Mouse (Mus musculus): ENCODE results near the gene Pex14. TPM values are rescaled to one million over a fixed set of nuclear protein-coding genes. Genes with fewer than 3 reads are reported as not detected.
A peak's percentile ranks its signal among the peaks of the same experiment; 100 is the strongest.

Pex14 gene
- polyA plus RNA-seq, 1 experiment from 2014 or later = 42.4 TPM

GRCm38 (mm10) chr4:149062406-149063318, 37.0 kb downstream of the Pex14 start:
- peak; percentile 28; the same call in 1 of the 2 replicates for ATAC-seq (ENCODE audit: low FRiP score, low TSS enrichment)
- Histone ChIP-seq H3K4me3 (ENCODE audit: low read length) (no peak overlapping the region), H3K4me2 (replicated peaks; ENCODE audit: low read depth, low read length) (peak overlapping the region; percentile 12; the same call in 1 of the 2 replicates), H3K27ac (ENCODE audit: low read depth, low read length) (peak overlapping the region; percentile 30; the same call in 1 of the 2 replicates), H3K36me3 (ENCODE audit: control insufficient read depth, insufficient read depth, low read length) (peaks cover under 1% of the 10 kb centered on the region; the same call in 1 of the 2 replicates), H3K4me1 (ENCODE audit: control insufficient read depth, insufficient read depth, low read length) (peaks cover 41% of the 10 kb centered on the region), H3K9me3 (ENCODE audit: control insufficient read depth, low read length) (no peaks in the 10 kb centered on the region), H3K9ac (ENCODE audit: low read depth, low read length) (no peak overlapping the region), H3K27me3 (ENCODE audit: control insufficient read depth, insufficient read depth, low read length) (0 out of 2 replicates have a peak, but pooled peaks cover 2% of the 10 kb centered on the region)
- 26% methylated on average over 21 of the region's 21 CpGs for WGBS

GRCm38 (mm10) chr4:149061432-149061718, 38.3 kb downstream of the Pex14 start:
- H3K27ac ChIP-seq (ENCODE audit: low read depth, low read length) = no peak overlapping the region
- H3K27me3 ChIP-seq (ENCODE audit: control insufficient read depth, insufficient read depth, low read length) = 0 out of 2 replicates have a peak, but pooled peaks cover 2% of the 10 kb centered on the region
- no peak overlapping the region; the same call in 1 of the 2 replicates for H3K9ac ChIP-seq (ENCODE audit: low read depth, low read length)
- 73% methylated on average over 13 of the region's 13 CpGs for WGBS
- no peak overlapping the region for H3K4me3 ChIP-seq (ENCODE audit: low read length)
- H3K9me3 ChIP-seq (ENCODE audit: control insufficient read depth, low read length) = no peaks in the 10 kb centered on the region
- no peak overlapping the region for H3K4me2 ChIP-seq (replicated peaks; ENCODE audit: low read depth, low read length)
- H3K4me1 ChIP-seq (ENCODE audit: control insufficient read depth, insufficient read depth, low read length) = peaks cover 49% of the 10 kb centered on the region
- H3K36me3 ChIP-seq (ENCODE audit: control insufficient read depth, insufficient read depth, low read length) = no peaks in the 10 kb centered on the region
- ATAC-seq (ENCODE audit: low FRiP score, low TSS enrichment) = no peak

GRCm38 (mm10) chr4:149060621-149061431, 38.9 kb downstream of the Pex14 start:
- Histone ChIP-seq H3K27ac (ENCODE audit: low read depth, low read length) (no peak overlapping the region), H3K9ac (ENCODE audit: low read depth, low read length) (peak overlapping the region; percentile 28; the same call in 1 of the 2 replicates)
- no peak for ATAC-seq (ENCODE audit: low FRiP score, low TSS enrichment)

GRCm38 (mm10) chr4:149059713-149060112, 40.0 kb downstream of the Pex14 start:
- Histone ChIP-seq H3K36me3 (ENCODE audit: control insufficient read depth, insufficient read depth, low read length) (no peaks in the 10 kb centered on the region), H3K4me2 (replicated peaks; ENCODE audit: low read depth, low read length) (no peak overlapping the region), H3K4me3 (ENCODE audit: low read length) (no peak overlapping the region), H3K27ac (ENCODE audit: low read depth, low read length) (no peak overlapping the region), H3K27me3 (ENCODE audit: control insufficient read depth, insufficient read depth, low read length) (0 out of 2 replicates have a peak, but pooled peaks cover under 1% of the 10 kb centered on the region), H3K9me3 (ENCODE audit: control insufficient read depth, low read length) (no peaks in the 10 kb centered on the region), H3K4me1 (ENCODE audit: control insufficient read depth, insufficient read depth, low read length) (peaks cover 56% of the 10 kb centered on the region), H3K9ac (ENCODE audit: low read depth, low read length) (no peak overlapping the region)
- 90% methylated on average over 9 of the region's 9 CpGs for WGBS
- ATAC-seq (ENCODE audit: low FRiP score, low TSS enrichment) = no peak

More at GRCm38 (mm10) chr4:149060621-149061431, 38.9 kb downstream of the Pex14 start:
- no peaks in the 10 kb centered on the region for H3K9me3 ChIP-seq (ENCODE audit: control insufficient read depth, low read length)
- no peak overlapping the region for H3K4me3 ChIP-seq (ENCODE audit: low read length)
- 54% methylated on average over 14 of the region's 14 CpGs for WGBS
- 0 out of 2 replicates have a peak, but pooled peaks cover 2% of the 10 kb centered on the region for H3K27me3 ChIP-seq (ENCODE audit: control insufficient read depth, insufficient read depth, low read length)
- H3K4me1 ChIP-seq (ENCODE audit: control insufficient read depth, insufficient read depth, low read length) = peaks cover 50% of the 10 kb centered on the region
- H3K36me3 ChIP-seq (ENCODE audit: control insufficient read depth, insufficient read depth, low read length) = no peaks in the 10 kb centered on the region
- H3K4me2 ChIP-seq (replicated peaks; ENCODE audit: low read depth, low read length) = no peak overlapping the region

- no peak overlapping the region for H3K4me2 ChIP-seq (replicated peaks; ENCODE audit: low read depth, low read length)
- no peak overlapping the region for H3K4me3 ChIP-seq (ENCODE audit: low read length)
- peaks cover 57% of the 10 kb centered on the region for H3K4me1 ChIP-seq (ENCODE audit: control insufficient read depth, insufficient read depth, low read length)
- ATAC-seq (ENCODE audit: low FRiP score, low TSS enrichment) = no peak
- no peak overlapping the region for H3K9ac ChIP-seq (ENCODE audit: low read depth, low read length)
- no peaks in the 10 kb centered on the region for H3K27me3 ChIP-seq (ENCODE audit: control insufficient read depth, insufficient read depth, low read length)
- no peaks in the 10 kb centered on the region for H3K9me3 ChIP-seq (ENCODE audit: control insufficient read depth, low read length)
- 44% methylated on average over 7 of the region's 7 CpGs for WGBS
- H3K36me3 ChIP-seq (ENCODE audit: control insufficient read depth, insufficient read depth, low read length) = no peaks in the 10 kb centered on the region
- H3K27ac ChIP-seq (ENCODE audit: low read depth, low read length) = no peak overlapping the region
Observed at GRCm38 (mm10) chr4:149058298-149058697, 41.4 kb downstream of the Pex14 start.

GRCm38 (mm10) chr4:149057470-149057869, 42.2 kb downstream of the Pex14 start:
- Histone ChIP-seq H3K27me3 (ENCODE audit: control insufficient read depth, insufficient read depth, low read length) (no peaks in the 10 kb centered on the region), H3K9ac (ENCODE audit: low read depth, low read length) (no peak overlapping the region), H3K4me1 (ENCODE audit: control insufficient read depth, insufficient read depth, low read length) (peaks cover 48% of the 10 kb centered on the region), H3K4me3 (ENCODE audit: low read length) (no peak overlapping the region), H3K4me2 (replicated peaks; ENCODE audit: low read depth, low read length) (no peak overlapping the region; the same call in 1 of the 2 replicates), H3K9me3 (ENCODE audit: control insufficient read depth, low read length) (no peaks in the 10 kb centered on the region), H3K27ac (ENCODE audit: low read depth, low read length) (no peak overlapping the region), H3K36me3 (ENCODE audit: control insufficient read depth, insufficient read depth, low read length) (no peaks in the 10 kb centered on the region)
- WGBS = 16% methylated on average over 14 of the region's 14 CpGs
- 0 out of 2 replicates have a peak, but pooled peaks have one; percentile 2 for ATAC-seq (ENCODE audit: low FRiP score, low TSS enrichment)

GRCm38 (mm10) chr4:149056957-149057356, 42.7 kb downstream of the Pex14 start:
- H3K36me3 ChIP-seq (ENCODE audit: control insufficient read depth, insufficient read depth, low read length) = no peaks in the 10 kb centered on the region
- peaks cover 43% of the 10 kb centered on the region for H3K4me1 ChIP-seq (ENCODE audit: control insufficient read depth, insufficient read depth, low read length)
- WGBS = 70% methylated on average over 16 of the region's 16 CpGs
- no peak for ATAC-seq (ENCODE audit: low FRiP score, low TSS enrichment)
- H3K4me3 ChIP-seq (ENCODE audit: low read length) = no peak overlapping the region
- no peak overlapping the region for H3K4me2 ChIP-seq (replicated peaks; ENCODE audit: low read depth, low read length)
- no peak overlapping the region for H3K9ac ChIP-seq (ENCODE audit: low read depth, low read length)
- H3K27ac ChIP-seq (ENCODE audit: low read depth, low read length) = no peak overlapping the region
- no peaks in the 10 kb centered on the region for H3K9me3 ChIP-seq (ENCODE audit: control insufficient read depth, low read length)
- H3K27me3 ChIP-seq (ENCODE audit: control insufficient read depth, insufficient read depth, low read length) = no peaks in the 10 kb centered on the region

- ATAC-seq (ENCODE audit: low FRiP score, low TSS enrichment) = no peak
- WGBS = 55% methylated on average over 6 of the region's 6 CpGs
- Histone ChIP-seq H3K27me3 (ENCODE audit: control insufficient read depth, insufficient read depth, low read length) (no peaks in the 10 kb centered on the region), H3K4me2 (replicated peaks; ENCODE audit: low read depth, low read length) (no peak overlapping the region), H3K36me3 (ENCODE audit: control insufficient read depth, insufficient read depth, low read length) (no peaks in the 10 kb centered on the region), H3K27ac (ENCODE audit: low read depth, low read length) (no peak overlapping the region), H3K4me1 (ENCODE audit: control insufficient read depth, insufficient read depth, low read length) (peaks cover 34% of the 10 kb centered on the region), H3K9me3 (ENCODE audit: control insufficient read depth, low read length) (no peaks in the 10 kb centered on the region), H3K4me3 (ENCODE audit: low read length) (no peak overlapping the region), H3K9ac (ENCODE audit: low read depth, low read length) (no peak overlapping the region)
Observed at GRCm38 (mm10) chr4:149055847-149056246, 43.8 kb downstream of the Pex14 start.

Measured in kidney, embryonic 14.5 days (tissue).